Mouse (Mus musculus): Measurements from ENCODE around the gene Tnip2.

- no peak for TF ChIP-seq CTCF (IDR thresholded peaks at IDR 0.05)
- no peak for TF ChIP-seq EP300 (IDR thresholded peaks at IDR 0.05)
These were observed 401 bp upstream of the Tnip2 start for GRCm38 (mm10) chr5:34514218-34514566.
